Mouse (Mus musculus): ENCODE measurements around the gene Krt82.
"Not testable (repeated sequence)": the region's sequence is repeated elsewhere in the genome, so short reads cannot be mapped to it uniquely, and the experiment has no call there.

Gene Krt82

GRCm38 (mm10) chr15:101517161-101517560 is 33.3 kb downstream of the Krt82 start, which contains the start of gene Gm49425:
Gene Gm49425 (minus strand): TSS chr15:101517261.
- DNase-seq (ENCODE audit: low read depth, low spot score) = not testable (repeated sequence)

GRCm38 (mm10) chr15:101508247-101508646 is 42.2 kb downstream of the Krt82 start:
- DNase-seq (ENCODE audit: low read depth, low spot score) = no peak

GRCm38 (mm10) chr15:101506896-101507758 is 43.3 kb downstream of the Krt82 start:
- DNase-seq (ENCODE audit: low read depth, low spot score) = no peak

- no peak for DNase-seq (ENCODE audit: low read depth, low spot score)
Measured at GRCm38 (mm10) chr15:101497181-101497580, 53.3 kb downstream of the Krt82 start.

GRCm38 (mm10) chr15:101495266-101495665 is 55.2 kb downstream of the Krt82 start:
- no peak for DNase-seq (ENCODE audit: low read depth, low spot score)

- DNase-seq (ENCODE audit: low read depth, low spot score) = no peak
Measured at GRCm38 (mm10) chr15:101494203-101494602, 56.3 kb downstream of the Krt82 start.

GRCm38 (mm10) chr15:101493713-101494112 is 56.8 kb downstream of the Krt82 start:
- DNase-seq (ENCODE audit: low read depth, low spot score) = no peak

- no peak for DNase-seq (ENCODE audit: low read depth, low spot score)
Measured at GRCm38 (mm10) chr15:101492718-101493117, 57.7 kb downstream of the Krt82 start.

- DNase-seq (ENCODE audit: low read depth, low spot score) = no peak
Measured at GRCm38 (mm10) chr15:101491431-101491830, 59.0 kb downstream of the Krt82 start, which contains the start of gene Krt83. Gene Krt83 (minus strand): TSS chr15:101491512.
